Mouse (Mus musculus): ENCODE data around the gene Trmt112.

Trmt112 gene

DNA sequence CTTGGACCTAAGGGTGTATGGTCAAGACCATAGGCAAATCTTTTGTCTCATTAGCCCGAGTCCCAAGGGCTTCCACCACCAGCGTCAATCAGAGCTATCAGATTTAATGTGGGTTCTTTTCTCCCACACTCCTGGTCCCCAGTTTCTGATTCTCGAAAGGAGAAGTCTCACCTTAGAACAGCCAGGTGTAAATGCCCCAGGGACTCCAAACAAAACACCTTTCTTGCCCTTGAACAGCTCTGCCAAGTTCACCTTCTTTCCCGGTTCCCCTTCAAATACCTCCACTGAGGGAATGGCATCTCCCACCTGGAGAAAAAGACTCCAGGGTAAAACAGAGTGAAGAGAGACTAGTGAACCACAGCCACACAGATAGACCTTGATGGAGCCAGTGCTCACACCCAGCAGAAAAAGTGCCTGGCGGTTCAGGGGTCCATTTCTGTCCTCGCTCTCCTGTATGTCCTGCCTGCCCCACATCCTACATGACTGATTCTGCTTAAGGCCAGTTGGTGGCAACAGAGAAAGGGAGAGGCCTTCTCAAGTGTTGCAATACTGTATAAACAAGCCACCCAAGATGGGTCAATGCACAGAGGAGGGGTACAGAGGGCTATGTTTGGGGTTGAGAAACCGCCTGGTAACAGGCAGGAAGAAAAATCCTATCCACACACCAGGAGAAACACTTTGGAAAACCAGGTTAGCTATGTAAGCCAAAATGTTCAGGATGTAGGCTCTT is 1.5 kb upstream of the Trmt112 start:
- DNase-seq (ENCODE audit: low spot score in 2 of 2): no peak

- DNase-seq (ENCODE audit: low spot score in 2 of 2): no peak
Measured at GRCm38 (mm10) chr19:6909021-6909420, 477 bp upstream of the Trmt112 start.

- DNase-seq (ENCODE audit: low spot score in 2 of 2): peak in 1 of 2 experiments; percentile 35
Measured at GRCm38 (mm10) chr19:6910306-6910705, 808 bp downstream of the Trmt112 start.

GRCm38 (mm10) chr19:6911101-6912074 is 1.9 kb downstream of the Trmt112 start:
- no peak for DNase-seq (ENCODE audit: low spot score in 2 of 2)

DNA sequence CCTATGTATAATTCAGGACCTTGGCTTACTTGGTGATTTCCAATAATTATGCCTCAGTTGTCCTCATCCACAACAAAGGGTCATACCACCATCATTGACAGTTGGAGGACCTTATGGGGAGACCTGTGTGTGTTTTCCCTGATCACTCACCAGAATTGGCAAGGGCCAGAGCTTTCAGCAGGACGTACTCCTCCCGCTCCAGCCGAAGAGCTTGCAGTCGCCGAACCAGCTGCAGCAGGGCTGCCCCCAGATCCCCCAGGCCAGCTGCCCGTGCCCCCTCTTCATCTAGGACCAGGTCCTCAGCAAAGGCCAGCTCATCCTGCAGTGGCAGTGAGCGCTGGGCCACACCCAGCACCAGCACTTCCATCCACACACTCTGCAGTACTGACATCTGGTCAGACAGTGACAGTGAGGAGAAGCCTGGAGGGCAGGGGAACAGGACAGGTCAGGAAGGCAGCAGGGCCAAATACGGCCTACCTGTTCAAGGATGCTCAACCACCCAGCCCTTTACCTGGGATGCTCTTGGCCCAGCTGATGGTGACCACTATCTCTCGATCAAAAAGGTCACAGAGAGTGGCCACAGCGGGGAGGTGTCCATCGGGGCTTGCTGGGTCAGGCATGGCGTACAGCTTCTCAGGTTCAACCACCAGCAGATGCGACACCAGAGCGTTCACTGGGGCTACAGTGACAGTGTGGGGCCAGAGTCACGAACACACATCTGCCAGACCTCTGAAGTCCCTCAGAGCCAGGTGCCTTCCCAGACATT is 2.9 kb downstream of the Trmt112 start:
- DNase-seq (ENCODE audit: low spot score in 2 of 2): no peak

GRCm38 (mm10) chr19:6913036-6913435 is 3.5 kb downstream of the Trmt112 start:
- no peak for DNase-seq (ENCODE audit: low spot score in 2 of 2)

DNA sequence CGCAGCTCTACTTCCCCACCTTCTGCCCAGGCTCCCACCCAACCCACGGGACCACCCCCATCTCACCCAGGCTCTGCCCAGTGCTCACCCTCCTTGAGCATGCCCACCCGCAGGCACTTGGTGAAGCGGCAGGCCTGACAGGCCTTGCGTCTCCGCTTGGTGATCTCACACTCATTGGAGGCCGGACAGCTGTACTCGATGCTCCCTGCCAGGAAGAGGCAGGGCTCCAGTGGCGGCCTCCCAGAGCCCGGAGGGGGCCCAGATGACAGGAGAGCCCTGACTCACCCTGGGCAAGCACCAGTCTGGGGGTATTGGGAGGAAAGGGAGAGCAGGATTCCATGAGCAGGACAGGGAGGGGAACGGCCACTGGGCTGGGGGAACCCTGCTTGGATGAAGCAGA is 4.5 kb downstream of the Trmt112 start:
- no peak for DNase-seq (ENCODE audit: low spot score in 2 of 2)

DNA sequence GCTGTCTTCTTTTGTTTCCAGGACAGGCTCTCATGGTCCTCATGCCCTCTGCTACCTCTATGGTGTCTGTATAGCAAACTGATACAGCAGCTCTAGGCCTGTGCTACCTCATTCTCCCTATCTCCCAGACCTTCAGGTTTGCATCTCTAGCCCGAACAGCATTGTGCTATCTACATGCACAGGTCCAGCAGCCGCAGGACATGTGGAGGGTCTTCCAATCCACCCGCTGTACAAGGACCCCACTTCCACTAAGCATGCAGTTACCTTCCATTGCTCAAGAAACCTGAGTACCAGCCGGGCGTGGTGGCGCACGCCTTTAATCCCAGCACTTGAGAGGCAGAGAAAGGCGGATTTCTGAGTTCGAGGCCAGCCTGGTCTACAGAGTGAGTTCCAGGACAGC is 5.0 kb downstream of the Trmt112 start:
- no peak for DNase-seq (ENCODE audit: low spot score in 2 of 2)

DNA sequence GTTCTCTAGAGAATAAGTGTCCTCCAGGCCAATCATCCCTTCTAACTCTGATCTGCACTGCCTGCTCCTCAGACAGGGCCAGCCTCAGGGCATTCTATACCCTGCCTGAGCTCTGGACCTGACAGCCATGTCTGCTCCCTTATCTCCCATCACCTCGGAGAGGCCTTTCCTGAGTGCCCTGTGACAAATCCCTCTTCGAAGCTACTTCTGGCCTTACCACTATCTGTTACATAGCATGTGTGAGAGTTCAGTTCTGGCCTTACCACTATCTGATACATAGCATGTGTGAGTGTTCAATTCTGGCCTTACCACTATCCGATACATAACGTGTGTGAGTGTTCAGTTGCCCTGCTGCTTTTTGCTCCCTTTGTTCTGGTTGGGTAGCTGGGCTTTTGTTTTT is 5.8 kb downstream of the Trmt112 start:
- DNase-seq (ENCODE audit: low spot score in 2 of 2): no peak

- no peak for DNase-seq (ENCODE audit: low spot score in 2 of 2)
Measured at GRCm38 (mm10) chr19:6916496-6916895, 7.0 kb downstream of the Trmt112 start.

DNA sequence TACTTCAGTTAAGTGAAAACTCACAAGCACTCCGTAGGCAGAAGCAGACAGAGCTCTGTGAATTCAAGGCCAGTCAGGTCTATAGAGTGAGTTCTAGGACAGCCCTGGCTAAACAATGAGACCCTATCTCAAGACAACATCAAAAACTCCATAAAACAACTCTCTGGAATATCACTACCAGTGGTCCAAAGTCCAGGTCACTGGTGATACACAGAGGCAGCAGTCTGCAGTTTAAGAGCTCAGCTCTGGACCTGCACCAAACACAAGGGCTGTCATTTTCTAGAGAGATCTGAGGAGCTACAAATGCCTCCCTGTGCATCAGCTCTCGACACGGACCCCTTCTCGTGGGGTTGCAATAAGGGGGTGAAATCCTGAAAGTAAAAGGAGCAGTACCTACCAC is 8.8 kb downstream of the Trmt112 start:
- no peak for DNase-seq (ENCODE audit: low spot score in 2 of 2)

GRCm38 (mm10) chr19:6919431-6919830 is 9.9 kb downstream of the Trmt112 start:
- no peak for DNase-seq (ENCODE audit: low spot score in 2 of 2)

DNA sequence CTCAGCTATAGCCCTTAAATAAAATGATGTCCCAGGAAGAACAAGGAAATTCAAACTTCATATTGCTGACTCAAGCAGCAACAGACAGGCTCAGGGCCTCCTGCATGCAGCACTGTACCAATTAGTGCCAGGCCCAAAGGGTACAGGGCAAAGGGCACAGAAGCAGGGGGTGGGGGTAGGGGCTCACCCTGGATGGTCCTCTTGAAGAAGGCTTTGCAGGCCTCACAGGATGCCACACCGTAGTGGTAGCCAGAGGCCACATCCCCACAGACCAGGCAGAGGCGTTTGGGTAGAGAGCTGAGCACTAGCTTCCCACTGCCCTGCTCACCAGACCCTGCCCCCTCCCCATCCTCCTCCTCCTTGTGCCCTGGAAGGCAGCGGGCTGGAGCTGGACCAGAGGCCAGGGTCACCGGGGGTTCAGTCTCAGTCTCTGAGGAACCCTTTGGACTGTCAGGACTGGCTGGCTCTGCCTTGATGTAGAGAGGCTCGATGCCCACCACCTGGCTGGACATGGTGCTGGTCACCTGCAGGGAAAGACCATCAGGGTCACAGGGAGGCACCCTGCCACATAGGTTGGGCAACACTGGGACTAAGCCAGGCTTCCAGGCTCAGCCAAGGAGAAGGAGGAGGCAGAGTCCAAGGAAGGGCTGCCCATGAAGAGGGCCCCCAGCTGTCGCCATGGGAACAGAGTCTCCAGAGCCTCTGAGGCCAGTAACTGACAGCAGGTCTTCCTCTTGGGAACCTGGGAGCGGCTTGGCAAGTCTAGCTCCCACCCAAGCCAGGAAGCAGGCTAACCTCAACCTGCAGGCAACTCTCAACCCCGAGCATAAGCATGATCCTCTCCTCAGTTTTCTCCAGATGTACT is 10.6 kb downstream of the Trmt112 start:
- no peak for DNase-seq (ENCODE audit: low spot score in 2 of 2)

DNA sequence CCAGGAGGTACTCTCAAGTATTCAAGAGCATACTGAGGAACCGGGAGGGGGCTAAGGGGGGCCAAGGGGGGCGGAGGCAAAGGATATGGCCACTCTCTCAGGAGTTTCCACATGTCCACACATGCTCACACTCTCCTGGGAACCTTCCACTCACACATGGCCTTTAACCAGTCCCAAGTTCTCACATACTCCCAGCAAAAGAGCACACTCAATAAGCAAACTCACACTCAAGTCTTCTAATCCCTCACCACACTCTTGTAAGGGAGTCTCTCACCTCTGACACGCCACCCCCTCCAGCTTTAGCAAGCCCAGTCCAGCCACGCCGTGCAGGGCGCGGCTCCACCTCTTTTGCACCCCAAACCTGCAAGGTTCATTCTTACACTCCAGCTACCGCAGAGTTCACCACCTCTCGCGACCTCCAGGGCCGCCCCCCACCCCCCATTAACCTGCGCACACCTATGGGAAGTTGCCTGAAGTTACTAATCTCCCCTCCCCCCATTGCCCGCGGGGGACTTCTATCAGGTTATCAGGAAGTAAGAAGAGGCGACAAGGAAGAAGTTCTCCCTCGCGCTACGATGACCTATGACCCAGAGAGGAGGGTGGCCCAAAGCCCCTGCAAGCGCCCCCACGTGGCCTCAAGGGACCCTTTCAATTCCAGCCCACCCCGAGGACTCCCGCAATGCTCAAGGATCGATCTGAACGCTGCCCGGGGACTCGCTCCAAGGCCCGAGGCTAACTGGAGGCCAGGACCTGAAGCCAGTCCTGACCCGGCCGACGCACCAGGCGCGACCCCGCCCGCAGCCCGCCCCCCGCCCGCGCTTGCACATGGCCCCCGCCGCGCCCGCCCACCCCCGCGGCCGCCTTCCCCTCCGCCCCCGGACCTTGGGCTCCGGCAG is 11.5 kb downstream of the Trmt112 start:
- peak; percentile 28 to 47 for DNase-seq (ENCODE audit: low spot score in 2 of 2)

- peak; percentile 100 for DNase-seq (ENCODE audit: low spot score in 2 of 2)
Measured at GRCm38 (mm10) chr19:6921647-6922567, 12.4 kb downstream of the Trmt112 start, which contains the start of gene Esrra. Gene Esrra, minus strand, starts transcription at chr19:6921813.

DNA sequence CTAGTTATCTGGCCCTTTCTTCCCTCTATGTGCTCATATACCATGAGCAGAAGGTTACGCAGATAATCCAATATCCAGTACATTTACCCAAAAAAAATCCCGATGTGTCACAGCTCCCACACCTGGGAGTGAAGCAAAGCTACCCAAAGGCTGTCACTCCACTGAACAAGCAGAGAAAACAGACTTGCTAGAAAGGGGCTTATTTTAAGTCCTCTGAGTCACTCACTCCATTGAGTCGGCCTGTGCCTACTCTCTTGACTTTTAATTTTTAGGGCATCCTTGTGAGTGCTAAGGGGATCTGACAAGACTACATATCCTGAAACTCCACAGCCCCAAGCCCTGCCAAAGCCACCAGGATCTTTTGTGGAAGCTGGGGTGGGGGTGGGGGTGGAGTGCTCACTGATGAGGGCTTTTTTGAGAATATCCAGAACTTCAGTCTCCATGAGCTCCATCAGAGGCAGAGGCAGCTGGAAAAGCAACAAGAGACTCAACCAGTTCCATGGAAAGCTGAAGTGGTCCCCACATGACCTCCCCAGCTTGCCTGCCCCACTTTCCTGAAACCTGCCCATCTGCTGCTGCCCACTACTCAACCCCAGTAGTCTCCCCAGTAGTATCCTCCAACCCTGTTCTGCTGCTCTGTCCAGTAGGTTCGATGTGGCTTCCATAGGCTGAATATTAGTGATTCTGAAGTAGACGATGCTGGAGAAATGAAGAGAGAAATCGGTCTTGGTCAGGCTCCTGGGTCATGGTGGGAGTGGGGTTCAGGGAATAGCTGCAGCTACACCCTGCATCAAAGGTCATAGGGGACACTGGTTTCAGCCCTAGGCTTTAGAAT is 13.6 kb downstream of the Trmt112 start:
- no peak for DNase-seq (ENCODE audit: low spot score in 2 of 2)

DNA sequence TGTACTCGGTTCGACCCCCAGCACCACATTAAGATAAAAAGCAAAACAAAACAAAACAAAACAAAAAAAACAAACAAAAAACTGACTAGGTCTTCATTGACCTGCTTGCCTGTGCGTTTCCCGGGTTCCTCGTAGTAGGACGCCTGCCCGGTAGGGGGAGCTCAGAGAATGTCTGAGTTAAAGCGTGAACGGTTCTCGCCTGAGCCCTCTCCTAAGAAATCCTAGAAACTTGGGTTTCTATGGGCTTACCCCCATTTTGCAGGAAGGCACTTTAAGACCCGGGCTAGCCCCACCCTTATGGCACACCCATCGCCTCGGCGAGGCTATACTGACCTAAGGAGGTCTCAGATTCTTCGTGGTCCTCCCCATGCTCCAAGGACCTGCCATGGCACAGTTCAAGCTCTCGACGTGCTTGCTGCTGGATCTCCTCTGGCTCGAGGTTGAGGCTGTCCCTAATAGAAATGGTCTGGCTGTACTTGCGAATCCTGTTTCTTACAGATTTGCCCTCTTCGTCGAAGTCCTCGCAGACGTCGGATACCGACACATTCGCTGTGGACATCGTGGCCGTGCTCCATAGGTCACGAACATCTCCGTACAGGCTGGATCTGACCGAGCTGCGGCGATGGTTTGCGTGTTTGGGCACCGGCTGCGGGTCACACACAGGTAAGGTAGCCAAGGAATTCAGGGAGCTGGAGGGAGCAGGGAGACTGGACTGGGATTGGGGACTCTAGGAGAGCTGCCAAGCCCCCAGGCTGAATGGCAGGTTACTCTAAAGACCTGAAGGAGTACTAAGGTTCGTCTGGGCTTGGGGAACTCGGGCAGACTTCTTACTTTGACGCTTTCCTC is 15.2 kb downstream of the Trmt112 start:
- DNase-seq (ENCODE audit: low spot score in 2 of 2): peak; percentile 68 to 81

Measured in spleen, postnatal 14 days (tissue).